Mouse (Mus musculus) spleen, postnatal 36 days (tissue): ENCODE results near the gene Kat14.

Source experiments
- DNase-seq, 2 experiments: peaks; one replicate each; pipeline ENCODE4 v3.0.0; 2022; ENCODE audit warnings: low spot score in 2 of 2, mixed read lengths in 1 of 2

The Kat14 gene

DNA sequence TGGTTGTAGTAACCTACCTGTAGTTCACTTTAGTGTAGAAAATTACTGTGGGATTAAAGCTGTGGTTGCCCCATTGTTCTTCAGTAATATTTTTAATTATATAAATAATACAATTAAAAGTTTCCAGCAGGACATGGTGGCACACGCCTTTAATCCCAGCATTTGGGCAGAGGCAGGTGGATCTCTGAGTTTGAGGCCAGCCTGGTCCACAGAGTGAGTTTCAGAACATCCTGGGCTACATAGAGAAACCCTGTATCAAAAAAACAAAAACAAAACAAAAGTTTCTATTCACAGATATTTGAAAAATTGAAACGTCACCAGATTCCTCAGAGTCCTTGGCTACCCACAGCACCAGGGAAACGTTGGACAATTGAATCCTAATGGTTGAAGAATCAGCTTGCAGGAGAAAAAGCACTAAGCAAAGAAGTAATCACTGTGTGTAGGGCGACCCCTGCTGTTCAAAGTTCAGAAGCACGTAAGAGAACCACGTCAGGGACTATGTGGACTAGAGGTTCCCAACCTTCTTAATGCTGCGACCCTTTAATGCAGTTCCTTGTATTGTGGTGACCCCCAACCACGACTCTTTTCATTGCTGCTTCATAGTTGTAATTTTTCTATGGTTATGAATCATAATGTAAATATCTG lies 83.7 kb downstream of the Kat14 start:
- peak; percentile 41 to 60 for DNase-seq
